Mouse (Mus musculus) embryonic fibroblast, embryonic 13.5 days (primary cell): ENCODE results near the gene Elovl5.

Experiments
- CTCF ChIP-seq: IDR thresholded peaks from 2 replicates; pipeline ENCODE4 v1.5.1; 2011; ENCODE audit warnings: mild to moderate bottlenecking, control low read depth, low read length, moderate library complexity, borderline replicate concordance; ENCODE audit not compliant: insufficient read depth
- POLR2A ChIP-seq: IDR thresholded peaks from 2 replicates; pipeline ENCODE4 v1.6.1; 2011; ENCODE audit warnings: low read depth, mild to moderate bottlenecking, control low read depth, low read length, moderate library complexity

DNA sequence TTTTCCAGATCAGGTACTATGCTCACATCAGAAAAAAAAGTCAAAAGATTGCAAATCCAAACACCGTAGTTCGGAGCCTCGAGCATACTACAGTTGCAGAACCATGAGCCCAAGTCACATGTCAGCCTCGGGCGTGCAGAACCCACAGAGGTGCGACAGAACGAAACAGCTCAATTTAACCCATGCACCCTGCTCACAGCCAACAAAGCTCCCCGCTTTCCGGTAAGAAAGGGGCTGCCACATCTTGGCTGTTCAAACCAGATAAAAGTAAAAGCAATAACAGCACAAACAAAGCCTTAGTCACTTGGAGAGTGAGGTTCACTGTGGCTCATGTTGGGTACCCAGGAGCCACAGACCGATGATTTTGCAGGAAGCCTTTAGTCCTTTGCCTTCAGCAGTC is 93.5 kb downstream of the Elovl5 start:
- no peak for TF ChIP-seq CTCF
- no peak for TF ChIP-seq POLR2A
